In the genomic region with DNA sequence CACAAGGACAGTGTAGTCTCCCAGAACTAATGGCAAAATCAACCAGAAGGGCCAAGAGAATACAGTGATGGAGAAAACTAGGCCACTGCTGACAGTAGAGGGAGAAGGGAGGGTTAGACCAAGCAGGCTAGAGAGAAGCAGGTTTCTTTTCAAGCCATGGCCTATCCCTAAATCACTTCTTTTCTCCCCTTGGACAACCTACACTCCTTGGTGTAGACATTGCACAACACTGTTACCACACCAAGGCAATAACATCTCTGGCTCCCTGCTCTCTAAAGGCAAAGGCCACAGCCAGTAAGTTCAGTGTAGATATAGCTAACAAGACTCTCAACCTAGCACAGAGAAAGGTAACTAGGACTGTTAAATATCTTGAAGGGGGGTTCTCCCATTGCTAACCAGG, we compare ENCODE assay signal across 8 mouse cellular contexts. TPM values are rescaled to one million over a fixed set of nuclear protein-coding genes. Genes with fewer than 3 reads are reported as not detected.
DNase-seq lines count a peak whose midpoint lies in the region; ATAC-seq and TF ChIP-seq lines count a peak whose summit lies in the region.

No protein-coding gene starts in this region.

- H3K27me3 ChIP-seq in embryonic facial prominence, embryonic 14.5 days (replicated peaks; ENCODE audit: control insufficient read depth, insufficient read depth, low read length): no peaks in the 10 kb centered on the region
- H3K27me3 ChIP-seq in intestine, embryonic 16.5 days (replicated peaks; ENCODE audit: control insufficient read depth, insufficient read depth, low read length): no peaks in the 10 kb centered on the region
- H3K27me3 ChIP-seq in neural tube, embryonic 12.5 days (replicated peaks): no peaks in the 10 kb centered on the region

- no peak for ATAC-seq in embryonic facial prominence, embryonic 14.5 days (ENCODE audit: low read depth)
- ATAC-seq in intestine, embryonic 16.5 days: no peak
- ATAC-seq in neural tube, embryonic 12.5 days (ENCODE audit: low FRiP score, low read depth): no peak

- H3K4me3 ChIP-seq in left cerebral cortex, adult 2 months: peak overlapping the region; percentile 96
- peak overlapping the region; percentile 87 for H3K4me3 ChIP-seq in embryonic facial prominence, embryonic 14.5 days (ENCODE audit: low read depth, low read length)
- peak overlapping the region; percentile 84 for H3K4me3 ChIP-seq in intestine, embryonic 16.5 days (ENCODE audit: low read length)
- peak overlapping the region; percentile 98; the same call in 1 of the 2 replicates for H3K4me3 ChIP-seq in neural tube, embryonic 12.5 days

- peak overlapping the region; percentile 89 for H3K4me2 ChIP-seq in embryonic facial prominence, embryonic 14.5 days (ENCODE audit: low read depth, low read length)
- H3K4me2 ChIP-seq in intestine, embryonic 16.5 days (ENCODE audit: low read depth, low read length): peak overlapping the region; percentile 77
- H3K4me2 ChIP-seq in neural tube, embryonic 12.5 days (replicated peaks): peak overlapping the region; percentile 91

- no peaks in the 10 kb centered on the region for H3K9me3 ChIP-seq in embryonic facial prominence, embryonic 14.5 days (ENCODE audit: control insufficient read depth, low read length)
- H3K9me3 ChIP-seq in intestine, embryonic 16.5 days (ENCODE audit: control insufficient read depth, low read length): no peaks in the 10 kb centered on the region
- no peaks in the 10 kb centered on the region for H3K9me3 ChIP-seq in neural tube, embryonic 12.5 days

- peak overlapping the region; percentile 92 for H3K9ac ChIP-seq in embryonic facial prominence, embryonic 14.5 days (ENCODE audit: low read depth, low read length)
- peak overlapping the region; percentile 89 for H3K9ac ChIP-seq in intestine, embryonic 16.5 days (ENCODE audit: low read depth, low read length)
- H3K9ac ChIP-seq in neural tube, embryonic 12.5 days: no peak overlapping the region

- no peak for TF ChIP-seq CTCF in left cerebral cortex, adult 2 months (IDR thresholded peaks at IDR 0.05)

- H3K27ac ChIP-seq in left cerebral cortex, adult 2 months: no peak overlapping the region
- no peak overlapping the region for H3K27ac ChIP-seq in embryonic facial prominence, embryonic 14.5 days (replicated peaks; ENCODE audit: low read depth, low read length)
- H3K27ac ChIP-seq in intestine, embryonic 16.5 days (ENCODE audit: low read length): no peak overlapping the region
- no peak overlapping the region for H3K27ac ChIP-seq in neural tube, embryonic 12.5 days

- intact Hi-C loops in left cerebral cortex, adult 2 months (cut with DNase I): no loop called here
- intact Hi-C loops in left cerebral cortex, postnatal 25 days (cut with DNase I): no loop called here

- no peak for DNase-seq in left cerebral cortex, adult 2 months (ENCODE audit: extremely low spot score in 1 of 2, low spot score in 2 of 2)
- DNase-seq in left cerebral cortex, postnatal 25 days (ENCODE audit: low spot score in 2 of 2): no peak
- DNase-seq in embryonic facial prominence, embryonic 14.5 days (ENCODE audit: low spot score): no peak
- no peak for DNase-seq in thymus, postnatal 25 days
- DNase-seq in right cerebral cortex, postnatal 25 days: no peak
- DNase-seq in gastrocnemius, postnatal 4 days (ENCODE audit: low spot score in 2 of 2): no peak

- H3K36me3 ChIP-seq in embryonic facial prominence, embryonic 14.5 days (ENCODE audit: control insufficient read depth, insufficient read depth, low read length): peaks cover 45% of the 10 kb centered on the region
- H3K36me3 ChIP-seq in intestine, embryonic 16.5 days (ENCODE audit: control insufficient read depth, insufficient read depth, low read length): peaks cover 9% of the 10 kb centered on the region; the same call in 1 of the 2 replicates
- peaks cover 46% of the 10 kb centered on the region for H3K36me3 ChIP-seq in neural tube, embryonic 12.5 days

- peaks cover 14% of the 10 kb centered on the region for H3K4me1 ChIP-seq in embryonic facial prominence, embryonic 14.5 days (ENCODE audit: control insufficient read depth, insufficient read depth, low read length)
- peaks cover 11% of the 10 kb centered on the region for H3K4me1 ChIP-seq in intestine, embryonic 16.5 days (ENCODE audit: control insufficient read depth, insufficient read depth, low read length)
- peaks cover 15% of the 10 kb centered on the region for H3K4me1 ChIP-seq in neural tube, embryonic 12.5 days

RNA-seq across cellular contexts. Expression of a gene that starts 1.4 kb away (rescaled TPM):
- total RNA-seq in left cerebral cortex, adult 2 months (2021): 10 to 100 TPM; 57.8 to 60.4 TPM
- total RNA-seq in left cerebral cortex, postnatal 25 days (2021): 10 to 100 TPM; 57.5 to 59.7 TPM
- 102 and 105 TPM in 2 replicates for polyA plus RNA-seq in embryonic facial prominence, embryonic 14.5 days (2014; fragmentation: Nextera tagmentation; extraction: Ambion mirVana)
- polyA plus RNA-seq in intestine, embryonic 16.5 days (2015; fragmentation: Nextera tagmentation; extraction: Ambion mirVana): 121 and 130 TPM in 2 replicates
- polyA plus RNA-seq in neural tube, embryonic 12.5 days (2016; fragmentation: Nextera tagmentation; extraction: Ambion mirVana): 82.0 and 86.1 TPM in 2 replicates
- 10 to 100 TPM; 58.3 to 58.8 TPM for total RNA-seq in gastrocnemius, postnatal 4 days (2021)

RNA-seq across cellular contexts. Expression of a gene that starts 8.4 kb away (rescaled TPM):
- total RNA-seq in left cerebral cortex, adult 2 months (2021): 10 to 100 TPM; 52.4 to 58.2 TPM
- total RNA-seq in left cerebral cortex, postnatal 25 days (2021): 10 to 100 TPM; 55.6 to 58.5 TPM
- 1.3 and 3.3 TPM in 2 replicates for polyA plus RNA-seq in embryonic facial prominence, embryonic 14.5 days (2014; fragmentation: Nextera tagmentation; extraction: Ambion mirVana)
- polyA plus RNA-seq in intestine, embryonic 16.5 days (2015; fragmentation: Nextera tagmentation; extraction: Ambion mirVana): 0.93 and 1.1 TPM in 2 replicates
- polyA plus RNA-seq in neural tube, embryonic 12.5 days (2016; fragmentation: Nextera tagmentation; extraction: Ambion mirVana): 0.52 and 1.0 TPM in 2 replicates
- 1 to 10 TPM in 1 of 2 experiments, under 1 TPM in 1; 0.88 to 1.1 TPM for total RNA-seq in gastrocnemius, postnatal 4 days (2021)

RNA-seq across cellular contexts. Expression of a gene that starts 31.5 kb away (rescaled TPM):
- total RNA-seq in left cerebral cortex, adult 2 months (2021): 1 to 10 TPM in 1 of 2 experiments, under 1 TPM in 1; 0.86 to 1.7 TPM
- 1 to 10 TPM in 1 of 2 experiments, under 1 TPM in 1; 0.85 to 1.4 TPM for total RNA-seq in left cerebral cortex, postnatal 25 days (2021)
- polyA plus RNA-seq in embryonic facial prominence, embryonic 14.5 days (2014; fragmentation: Nextera tagmentation; extraction: Ambion mirVana): 36.0 and 39.4 TPM in 2 replicates
- polyA plus RNA-seq in intestine, embryonic 16.5 days (2015; fragmentation: Nextera tagmentation; extraction: Ambion mirVana): 20.8 and 24.9 TPM in 2 replicates
- polyA plus RNA-seq in neural tube, embryonic 12.5 days (2016; fragmentation: Nextera tagmentation; extraction: Ambion mirVana): 24.3 and 26.0 TPM in 2 replicates
- 10 to 100 TPM; 15.3 to 18.7 TPM for total RNA-seq in gastrocnemius, postnatal 4 days (2021)

RNA-seq across cellular contexts. Expression of a gene that starts 36.8 kb away (rescaled TPM):
- total RNA-seq in left cerebral cortex, adult 2 months (2021): under 1 TPM; 0.25 to 0.49 TPM
- not detected for total RNA-seq in left cerebral cortex, postnatal 25 days (2021)
- polyA plus RNA-seq in embryonic facial prominence, embryonic 14.5 days (2014; fragmentation: Nextera tagmentation; extraction: Ambion mirVana): not detected in 2 replicates
- polyA plus RNA-seq in intestine, embryonic 16.5 days (2015; fragmentation: Nextera tagmentation; extraction: Ambion mirVana): 0.07 TPM in 1 of 2 replicates, not detected in the other
- 0.22 TPM in 2 replicates for polyA plus RNA-seq in neural tube, embryonic 12.5 days (2016; fragmentation: Nextera tagmentation; extraction: Ambion mirVana)
- not detected for total RNA-seq in gastrocnemius, postnatal 4 days (2021)

RNA-seq across cellular contexts. Expression of a gene that starts 39.4 kb away (rescaled TPM):
- 10 to 100 TPM; 83.8 to 87.0 TPM for total RNA-seq in left cerebral cortex, adult 2 months (2021)
- total RNA-seq in left cerebral cortex, postnatal 25 days (2021): 10 to 100 TPM; 82.3 to 87.2 TPM
- polyA plus RNA-seq in embryonic facial prominence, embryonic 14.5 days (2014; fragmentation: Nextera tagmentation; extraction: Ambion mirVana): 92.1 and 102 TPM in 2 replicates
- 91.7 and 106 TPM in 2 replicates for polyA plus RNA-seq in intestine, embryonic 16.5 days (2015; fragmentation: Nextera tagmentation; extraction: Ambion mirVana)
- 100.0 and 109 TPM in 2 replicates for polyA plus RNA-seq in neural tube, embryonic 12.5 days (2016; fragmentation: Nextera tagmentation; extraction: Ambion mirVana)
- total RNA-seq in gastrocnemius, postnatal 4 days (2021): 10 to 100 TPM; 48.4 to 53.9 TPM

Comparison
In these comparisons a context has a peak if more than half of its experiments do, and no peak if none do; other contexts are left out.
1. RNA of a gene that starts 8.4 kb away (total RNA-seq): 55.6 to 58.5 TPM in left cerebral cortex, postnatal 25 days and 52.4 to 58.2 TPM in left cerebral cortex, adult 2 months; 0.88 to 1.1 TPM in gastrocnemius, postnatal 4 days; every median in the first group is over 10 times any median in the second.
2. RNA of a gene that starts 31.5 kb away (total RNA-seq): 15.3 to 18.7 TPM in gastrocnemius, postnatal 4 days; 0.86 to 1.7 TPM in left cerebral cortex, adult 2 months and 0.85 to 1.4 TPM in left cerebral cortex, postnatal 25 days; every median in the first group is over 4 times any median in the second.
3. Peak in every context shown above with its lines, with median percentiles within 50 percentile points of each other: H3K4me3 ChIP-seq and H3K4me2 ChIP-seq.